Mouse (Mus musculus) midbrain, embryonic 14.5 days (tissue): ENCODE results near the gene Gbx2. TPM values are rescaled to one million over a fixed set of nuclear protein-coding genes. Genes with fewer than 3 reads are reported as not detected.

Experiments
- ATAC-seq: fragments of 200-750 bp; cut with Nextera tagmentation; 2 replicates; pipeline ENCODE4 v1.8.0; 2017; ENCODE audit warnings: moderate number of reproducible peaks, moderate library complexity; ENCODE audit not compliant: low FRiP score, low TSS enrichment
- DNase-seq: peaks from one replicate; pipeline ENCODE4 v3.0.0-alpha.2; 2015
- H3K27ac ChIP-seq: fragments of 300-500 bp; sonication (generic); replicated peaks from 2 replicates; pipeline ENCODE4 v1.5.1; 2014; ENCODE audit warnings: mild to moderate bottlenecking, low read depth, low read length, moderate library complexity
- H3K27me3 ChIP-seq: fragments of 300-500 bp; sonication (generic); 2 replicates; pipeline ENCODE4 v1.6.1; 2014; ENCODE audit warnings: low read length, control low read depth, mixed read lengths; ENCODE audit not compliant: control insufficient read depth, insufficient read depth
- H3K36me3 ChIP-seq: fragments of 300-500 bp; sonication (generic); 2 replicates; pipeline ENCODE4 v1.6.1; 2014; ENCODE audit warnings: low read length, control low read depth; ENCODE audit not compliant: control insufficient read depth, insufficient read depth
- H3K4me1 ChIP-seq: fragments of 300-500 bp; sonication (generic); 2 replicates; pipeline ENCODE4 v1.6.1; 2014; ENCODE audit warnings: mild to moderate bottlenecking, antibody characterized with exemption, low read length, control low read depth; ENCODE audit not compliant: control insufficient read depth, insufficient read depth
- H3K4me2 ChIP-seq: fragments of 300-500 bp; sonication (generic); 2 replicates; pipeline ENCODE4 v1.6.1; 2014; ENCODE audit warnings: mild to moderate bottlenecking, low read length, moderate library complexity
- H3K4me3 ChIP-seq: fragments of 300-500 bp; sonication (generic); replicated peaks from 2 replicates; pipeline ENCODE4 v1.5.1; 2014; ENCODE audit warnings: low read depth, low read length
- H3K9ac ChIP-seq: fragments of 300-500 bp; sonication (generic); replicated peaks from 2 replicates; pipeline ENCODE4 v1.6.1; 2014; ENCODE audit warnings: mild to moderate bottlenecking, low read length, moderate library complexity
- H3K9me3 ChIP-seq: fragments of 300-500 bp; sonication (generic); 2 replicates; pipeline ENCODE4 v1.6.1; 2016; ENCODE audit warnings: low read length, control low read depth, mixed read lengths; ENCODE audit not compliant: control insufficient read depth
- WGBS: fragments of 180-500 bp; shearing (Covaris S2); extraction: QIAGEN DNeasy Blood & Tissue Kit; methylation state at CpG from one replicate; pipeline ENCODE4 v1.1.7; 2014; 5-methylcytosine and 5-hydroxymethylcytosine counted together
- polyA plus RNA-seq: library from polyadenylated mRNA; unstranded; fragments of >200 nt; fragmentation: Nextera tagmentation; extraction: Ambion mirVana; gene quantifications from 2 replicates; pipeline ENCODE4 v1.2.1, GENCODE M21; 2014

Gbx2 gene
- 11.6 and 12.1 TPM in 2 replicates for polyA plus RNA-seq

GRCm38 (mm10) chr1:89931120-89931519 is at the start of gene Gbx2:
Gene Gbx2, minus strand, starts transcription at chr1:89931179.
- Histone ChIP-seq H3K4me1 (peaks cover 13% of the 10 kb centered on the region), H3K27me3 (peaks cover 86% of the 10 kb centered on the region), H3K4me2 (peak within 1 kb of the TSS; percentile 56), H3K4me3 (peak within 1 kb of the TSS; percentile 34), H3K27ac (peak within 1 kb of the TSS; percentile 49; the same call in 1 of the 2 replicates), H3K36me3 (no peaks in the 10 kb centered on the region), H3K9ac (peak within 1 kb of the TSS; percentile 36), H3K9me3 (no peaks in the 10 kb centered on the region)
- peak; percentile 82 for DNase-seq
- under 1% methylated on average over 33 of the region's 33 CpGs for WGBS
- peak; percentile 51 for ATAC-seq

DNA sequence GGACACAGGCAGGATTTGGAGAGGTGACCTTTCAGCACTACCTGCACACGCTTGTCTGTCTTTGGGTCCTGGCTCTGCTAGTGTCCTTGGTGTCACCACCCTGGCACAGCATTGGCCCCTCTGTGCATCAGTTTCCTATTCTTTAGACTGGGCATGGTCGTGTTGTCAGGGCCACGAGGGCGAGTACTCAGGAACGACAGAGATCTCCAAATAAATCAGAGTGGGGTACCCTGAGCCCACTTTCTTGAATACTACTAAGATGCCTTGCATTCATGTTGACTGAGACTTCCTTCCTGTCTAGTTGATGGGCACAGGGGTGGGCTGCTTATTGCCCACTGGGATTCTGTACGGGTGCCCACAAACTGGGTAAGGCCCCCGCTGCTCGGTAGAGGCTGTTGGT is 46.3 kb upstream of the Gbx2 start:
- Histone ChIP-seq H3K4me2 (no peak overlapping the region), H3K9ac (no peak overlapping the region), H3K9me3 (no peaks in the 10 kb centered on the region), H3K4me3 (no peak overlapping the region), H3K27ac (no peak overlapping the region), H3K36me3 (no peaks in the 10 kb centered on the region), H3K4me1 (no peaks in the 10 kb centered on the region), H3K27me3 (no peaks in the 10 kb centered on the region; the same call in 1 of the 2 replicates)
- no peak for ATAC-seq
- no peak for DNase-seq
- 94% methylated on average over 8 of the region's 8 CpGs for WGBS

GRCm38 (mm10) chr1:89976411-89976810 is 45.4 kb upstream of the Gbx2 start:
- no peak overlapping the region for H3K9ac ChIP-seq
- H3K27ac ChIP-seq = no peak overlapping the region
- no peaks in the 10 kb centered on the region for H3K9me3 ChIP-seq
- H3K27me3 ChIP-seq = peaks cover 3% of the 10 kb centered on the region; the same call in 1 of the 2 replicates
- WGBS = 78% methylated on average over 8 of the region's 8 CpGs
- no peaks in the 10 kb centered on the region for H3K36me3 ChIP-seq
- no peak overlapping the region for H3K4me3 ChIP-seq
- DNase-seq (no peak), ATAC-seq (no peak)
- H3K4me1 ChIP-seq = no peaks in the 10 kb centered on the region
- H3K4me2 ChIP-seq = no peak overlapping the region

DNA sequence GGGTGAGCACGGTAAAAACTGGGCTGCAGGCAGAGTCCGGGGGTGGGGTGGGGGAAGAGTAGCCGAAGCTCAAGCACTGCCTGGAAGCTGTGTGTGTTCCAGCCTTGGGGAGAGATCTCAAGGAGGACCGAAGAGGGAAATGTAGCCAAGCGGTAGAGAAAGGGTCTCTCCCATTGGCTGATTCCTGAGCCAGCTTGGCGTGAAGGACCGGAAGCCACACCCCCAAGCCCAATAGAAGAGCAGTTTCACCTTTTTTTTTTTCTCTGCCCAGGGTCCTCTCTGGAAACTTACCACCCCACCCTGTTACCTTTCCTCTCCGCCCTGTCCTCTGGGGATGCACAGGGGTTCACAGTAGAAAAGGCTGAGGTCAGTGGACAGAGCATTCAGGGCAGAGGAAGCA is 43.6 kb upstream of the Gbx2 start:
- no peak overlapping the region for H3K4me3 ChIP-seq
- ATAC-seq (no peak), DNase-seq (no peak)
- H3K9me3 ChIP-seq = no peaks in the 10 kb centered on the region
- H3K4me2 ChIP-seq = no peak overlapping the region
- H3K9ac ChIP-seq = no peak overlapping the region
- no peaks in the 10 kb centered on the region for H3K36me3 ChIP-seq
- H3K27ac ChIP-seq = no peak overlapping the region
- 73% methylated on average over 8 of the region's 8 CpGs for WGBS
- H3K4me1 ChIP-seq = no peaks in the 10 kb centered on the region
- peaks cover 14% of the 10 kb centered on the region for H3K27me3 ChIP-seq

DNA sequence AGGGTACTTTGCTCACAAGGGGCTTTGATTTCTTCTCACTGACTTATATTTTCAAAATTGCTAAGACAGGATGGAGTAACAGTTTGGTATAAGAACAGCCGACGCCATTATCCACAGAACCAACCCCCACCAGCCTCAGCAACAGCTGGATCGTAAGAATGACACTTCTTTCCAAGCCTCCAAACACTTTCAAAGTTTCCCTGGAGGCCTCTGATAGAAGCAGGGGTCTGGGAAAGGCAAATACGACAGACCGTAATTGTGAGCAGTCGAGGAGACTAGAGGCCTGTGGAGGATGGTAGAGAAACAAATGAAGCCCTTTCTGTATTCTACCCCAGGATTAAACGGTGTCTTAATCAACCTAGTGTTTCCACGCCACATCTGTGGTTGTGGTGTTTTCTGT is 40.9 kb upstream of the Gbx2 start:
- Histone ChIP-seq H3K4me3 (no peak overlapping the region), H3K9me3 (no peaks in the 10 kb centered on the region), H3K27me3 (peaks cover 34% of the 10 kb centered on the region), H3K4me1 (no peaks in the 10 kb centered on the region; the same call in 1 of the 2 replicates), H3K36me3 (no peaks in the 10 kb centered on the region), H3K27ac (no peak overlapping the region), H3K4me2 (no peak overlapping the region), H3K9ac (no peak overlapping the region)
- ATAC-seq = no peak
- 67% methylated on average over 8 of the region's 8 CpGs for WGBS
- DNase-seq = no peak

DNA sequence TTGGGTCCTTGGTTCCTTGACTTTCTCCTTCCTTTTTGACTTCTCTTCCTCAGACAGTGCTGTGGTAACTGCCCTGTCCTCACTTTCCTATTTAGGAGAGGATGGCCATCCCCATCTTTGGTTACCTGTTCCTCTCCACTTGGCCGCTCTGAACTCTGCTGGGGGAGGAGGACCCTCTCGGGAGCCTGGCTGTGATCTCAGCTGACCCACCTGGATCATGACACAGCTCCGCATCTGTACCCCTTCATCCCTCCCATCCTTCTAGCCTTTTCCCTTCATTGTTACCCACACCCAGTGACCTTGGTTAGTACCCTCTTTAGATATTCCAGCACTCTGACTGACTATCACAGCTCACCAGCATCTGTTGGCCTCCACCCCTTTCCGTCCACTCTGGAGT is 38.7 kb upstream of the Gbx2 start:
- peaks cover 3% of the 10 kb centered on the region for H3K4me1 ChIP-seq
- H3K4me2 ChIP-seq = no peak overlapping the region
- no peaks in the 10 kb centered on the region for H3K36me3 ChIP-seq
- H3K27me3 ChIP-seq = peaks cover 34% of the 10 kb centered on the region
- H3K9ac ChIP-seq = no peak overlapping the region
- ATAC-seq = no peak
- H3K4me3 ChIP-seq = no peak overlapping the region
- no peaks in the 10 kb centered on the region for H3K9me3 ChIP-seq
- WGBS = 90% methylated on average over 4 of the region's 4 CpGs
- DNase-seq = no peak
- H3K27ac ChIP-seq = no peak overlapping the region

DNA sequence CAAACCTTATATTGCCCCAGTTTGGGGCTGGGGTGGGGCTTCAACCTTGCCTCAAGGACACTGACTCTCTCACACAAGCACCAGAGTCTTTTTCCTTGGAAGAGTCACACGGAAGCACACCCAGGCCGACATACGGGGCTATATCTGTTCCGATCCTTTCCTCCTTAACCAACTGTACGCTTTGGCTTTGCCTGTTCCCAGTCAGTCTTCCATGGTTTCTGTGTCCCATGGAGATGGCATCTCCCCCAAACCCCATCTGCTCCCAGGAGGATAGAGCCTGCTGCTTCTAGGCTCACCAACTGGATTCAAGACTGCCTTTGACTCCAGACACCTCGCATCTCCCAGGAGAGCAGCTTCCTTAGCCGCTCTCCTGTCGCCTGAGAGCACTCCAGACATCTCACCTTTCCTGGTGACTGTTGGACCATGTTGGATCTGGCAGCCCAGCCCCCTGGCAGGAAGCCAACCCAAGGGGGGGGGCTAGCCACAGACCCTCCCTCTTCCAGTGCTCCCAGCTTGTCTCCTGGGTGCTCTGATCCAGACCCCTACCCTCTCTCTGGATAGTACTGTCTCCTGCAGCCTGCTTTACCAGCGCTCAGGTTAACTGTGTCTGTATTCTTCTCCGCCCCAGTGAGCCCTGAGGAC is 38.2 kb upstream of the Gbx2 start:
- Histone ChIP-seq H3K9me3 (no peaks in the 10 kb centered on the region), H3K36me3 (no peaks in the 10 kb centered on the region), H3K4me1 (peaks cover 5% of the 10 kb centered on the region), H3K9ac (no peak overlapping the region), H3K27ac (no peak overlapping the region), H3K4me3 (no peak overlapping the region), H3K4me2 (peak overlapping the region; percentile 90), H3K27me3 (peaks cover 34% of the 10 kb centered on the region)
- DNase-seq (peak; percentile 14), ATAC-seq (no peak)
- whole genome bisulfite sequencing = 57% methylated on average over 10 of the region's 10 CpGs

DNA sequence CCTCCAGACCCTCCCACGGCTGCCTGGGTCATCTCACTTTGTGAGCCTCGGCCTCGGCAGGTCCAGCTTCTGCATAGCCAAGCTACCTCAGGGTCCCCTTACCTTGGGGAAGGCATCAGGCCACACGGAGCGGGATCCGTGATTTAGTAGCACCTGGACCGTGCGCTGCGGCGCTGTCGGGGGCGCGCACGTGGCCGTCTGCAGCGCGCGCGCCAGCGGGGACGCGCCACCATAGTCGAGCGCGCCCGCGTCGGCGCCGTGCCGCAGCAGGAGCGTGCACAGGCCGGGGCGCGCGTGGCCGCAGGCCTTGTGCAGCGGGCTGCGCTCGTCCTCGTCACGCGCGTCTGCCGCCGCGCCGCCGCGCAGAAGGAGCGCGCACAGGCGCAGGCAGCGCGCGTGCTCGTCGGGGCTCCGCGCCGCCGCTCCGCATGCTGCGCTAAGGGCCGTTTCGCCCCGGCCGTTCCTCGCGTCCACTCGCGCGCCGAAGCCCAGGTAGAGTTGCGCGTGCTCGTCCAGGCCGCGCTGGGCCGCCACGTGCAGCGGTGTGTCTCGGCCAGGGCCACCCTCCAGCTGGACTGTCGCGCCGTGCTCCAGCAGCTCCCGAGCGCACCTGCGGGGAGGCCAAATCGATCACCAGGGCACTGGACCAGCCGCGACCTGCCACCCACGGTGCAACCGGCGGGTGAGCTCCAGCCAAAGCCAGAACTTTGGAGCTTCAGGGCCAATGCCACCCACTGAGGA is 37.3 kb upstream of the Gbx2 start:
- H3K9me3 ChIP-seq = no peaks in the 10 kb centered on the region
- H3K4me1 ChIP-seq = peaks cover 5% of the 10 kb centered on the region
- ATAC-seq (peak; percentile 59), DNase-seq (peak; percentile 87)
- peak overlapping the region; percentile 37; the same call in 1 of the 2 replicates for H3K27ac ChIP-seq
- H3K27me3 ChIP-seq = peaks cover 34% of the 10 kb centered on the region
- WGBS = under 1% methylated on average over 93 of the region's 95 CpGs
- peak overlapping the region; percentile 90 for H3K4me2 ChIP-seq
- no peaks in the 10 kb centered on the region for H3K36me3 ChIP-seq
- H3K9ac ChIP-seq = peak overlapping the region; percentile 62
- H3K4me3 ChIP-seq = peak overlapping the region; percentile 58
